Mouse (Mus musculus) midbrain, embryonic 14.5 days (tissue): ENCODE results near the gene Hist1h3e. TPM values are rescaled to one million over a fixed set of nuclear protein-coding genes. Genes with fewer than 3 reads are reported as not detected.
A peak's percentile ranks its signal among the peaks of the same experiment; 100 is the strongest.
"Not testable (repeated sequence)": the region's sequence is repeated elsewhere in the genome, so short reads cannot be mapped to it uniquely, and the experiment has no call there.

Experiments
- ATAC-seq: fragments of 200-750 bp; cut with Nextera tagmentation; 2 replicates; pipeline ENCODE4 v1.8.0; 2017; ENCODE audit warnings: moderate number of reproducible peaks, moderate library complexity; ENCODE audit not compliant: low FRiP score, low TSS enrichment
- DNase-seq: peaks from one replicate; pipeline ENCODE4 v3.0.0-alpha.2; 2015
- H3K27ac ChIP-seq: fragments of 300-500 bp; sonication (generic); replicated peaks from 2 replicates; pipeline ENCODE4 v1.5.1; 2014; ENCODE audit warnings: mild to moderate bottlenecking, low read depth, low read length, moderate library complexity
- H3K27me3 ChIP-seq: fragments of 300-500 bp; sonication (generic); 2 replicates; pipeline ENCODE4 v1.6.1; 2014; ENCODE audit warnings: low read length, control low read depth, mixed read lengths; ENCODE audit not compliant: control insufficient read depth, insufficient read depth
- H3K36me3 ChIP-seq: fragments of 300-500 bp; sonication (generic); 2 replicates; pipeline ENCODE4 v1.6.1; 2014; ENCODE audit warnings: low read length, control low read depth; ENCODE audit not compliant: control insufficient read depth, insufficient read depth
- H3K4me1 ChIP-seq: fragments of 300-500 bp; sonication (generic); 2 replicates; pipeline ENCODE4 v1.6.1; 2014; ENCODE audit warnings: mild to moderate bottlenecking, antibody characterized with exemption, low read length, control low read depth; ENCODE audit not compliant: control insufficient read depth, insufficient read depth
- H3K4me2 ChIP-seq: fragments of 300-500 bp; sonication (generic); 2 replicates; pipeline ENCODE4 v1.6.1; 2014; ENCODE audit warnings: mild to moderate bottlenecking, low read length, moderate library complexity
- H3K4me3 ChIP-seq: fragments of 300-500 bp; sonication (generic); replicated peaks from 2 replicates; pipeline ENCODE4 v1.5.1; 2014; ENCODE audit warnings: low read depth, low read length
- H3K9ac ChIP-seq: fragments of 300-500 bp; sonication (generic); replicated peaks from 2 replicates; pipeline ENCODE4 v1.6.1; 2014; ENCODE audit warnings: mild to moderate bottlenecking, low read length, moderate library complexity
- H3K9me3 ChIP-seq: fragments of 300-500 bp; sonication (generic); 2 replicates; pipeline ENCODE4 v1.6.1; 2016; ENCODE audit warnings: low read length, control low read depth, mixed read lengths; ENCODE audit not compliant: control insufficient read depth
- WGBS: fragments of 180-500 bp; shearing (Covaris S2); extraction: QIAGEN DNeasy Blood & Tissue Kit; methylation state at CpG from one replicate; pipeline ENCODE4 v1.1.7; 2014; 5-methylcytosine and 5-hydroxymethylcytosine counted together
- polyA plus RNA-seq: library from polyadenylated mRNA; unstranded; fragments of >200 nt; fragmentation: Nextera tagmentation; extraction: Ambion mirVana; gene quantifications from 2 replicates; pipeline ENCODE4 v1.2.1, GENCODE M21; 2014

Hist1h3e gene
- polyA plus RNA-seq, 1 experiment from 2014 or later: 3.8 TPM

GRCm38 (mm10) chr13:23550761-23551145 lies 11.4 kb downstream of the Hist1h3e start:
- peaks cover 18% of the 10 kb centered on the region for H3K4me1 ChIP-seq
- H3K27ac ChIP-seq: peak overlapping the region; percentile 83
- no peak for ATAC-seq
- peak overlapping the region; percentile 59 for H3K4me2 ChIP-seq
- 7% methylated on average over 3 of the region's 3 CpGs for WGBS
- H3K36me3 ChIP-seq: no peaks in the 10 kb centered on the region
- DNase-seq: no peak
- no peaks in the 10 kb centered on the region for H3K9me3 ChIP-seq
- peak overlapping the region; percentile 51 for H3K9ac ChIP-seq
- no peaks in the 10 kb centered on the region for H3K27me3 ChIP-seq
- peak overlapping the region; percentile 36 for H3K4me3 ChIP-seq

DNA sequence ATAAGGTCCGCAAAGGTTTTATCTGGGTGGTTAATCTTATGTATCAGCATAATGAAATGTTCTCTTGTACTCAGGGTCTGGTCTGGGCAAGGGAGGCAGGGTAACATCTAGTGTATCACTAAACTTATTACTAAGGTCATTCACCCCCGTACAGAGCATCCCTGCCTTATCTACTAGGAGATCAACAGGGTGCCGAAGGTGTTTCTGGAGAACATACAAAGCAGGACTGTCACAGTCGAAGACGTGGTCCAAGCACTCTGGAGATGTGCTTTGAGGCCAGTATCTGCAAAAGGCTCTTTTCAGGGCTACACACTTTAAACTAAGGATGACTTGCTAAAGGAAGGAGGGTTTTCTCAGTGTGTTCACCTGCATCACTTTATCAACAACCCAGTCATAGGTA lies 15.5 kb downstream of the Hist1h3e start:
- no peak for ATAC-seq
- no peaks in the 10 kb centered on the region for H3K36me3 ChIP-seq
- no peak overlapping the region for H3K4me2 ChIP-seq
- no peak for DNase-seq
- H3K9ac ChIP-seq: no peak overlapping the region
- WGBS: 79% methylated on average over 5 of the region's 5 CpGs
- no peak overlapping the region for H3K4me3 ChIP-seq
- H3K27me3 ChIP-seq: no peaks in the 10 kb centered on the region
- H3K9me3 ChIP-seq: no peaks in the 10 kb centered on the region
- H3K27ac ChIP-seq: no peak overlapping the region
- peaks cover 7% of the 10 kb centered on the region for H3K4me1 ChIP-seq

DNA sequence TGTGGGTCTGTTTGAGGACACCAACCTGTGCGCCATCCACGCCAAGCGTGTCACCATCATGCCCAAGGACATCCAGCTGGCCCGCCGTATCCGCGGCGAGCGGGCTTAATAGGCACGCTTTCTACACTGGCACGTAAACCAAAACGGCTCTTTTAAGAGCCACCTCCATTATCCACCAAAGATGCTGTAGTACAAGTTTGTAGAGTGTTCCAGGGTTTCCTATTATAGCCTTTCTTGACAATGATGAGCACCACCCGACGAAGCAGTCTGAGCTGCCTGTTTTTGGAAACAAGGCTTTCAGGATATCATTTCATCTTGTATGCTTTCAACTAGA lies 17.4 kb downstream of the Hist1h3e start:
- H3K9me3 ChIP-seq, ATAC-seq, H3K36me3 ChIP-seq, DNase-seq, H3K4me1 ChIP-seq, H3K27me3 ChIP-seq, H3K9ac ChIP-seq: not testable (repeated sequence)
- Histone ChIP-seq H3K4me2 (peak overlapping the region; percentile 85), H3K4me3 (peak overlapping the region; percentile 45), H3K27ac (peak overlapping the region; percentile 88)
- WGBS: 1% methylated on average over 11 of the region's 14 CpGs

- Histone ChIP-seq H3K4me1 (no peaks in the 10 kb centered on the region), H3K9me3 (no peaks in the 10 kb centered on the region), H3K27ac (peak within 1 kb of the TSS; percentile 88), H3K9ac (peak within 1 kb of the TSS; percentile 53; the same call in 1 of the 2 replicates), H3K4me2 (peak within 1 kb of the TSS; percentile 85), H3K27me3 (no peaks in the 10 kb centered on the region), H3K36me3 (no peaks in the 10 kb centered on the region), H3K4me3 (peak within 1 kb of the TSS; percentile 45)
- ATAC-seq (peak; percentile 97), DNase-seq (peak; percentile 96)
- under 1% methylated on average over 31 of the region's 45 CpGs for WGBS
Observed at GRCm38 (mm10) chr13:23543965-23544786, 18.0 kb downstream of the Hist1h3e start, which contains the start of gene Hist1h3f. Hist1h3f (plus strand) TSS chr13:23544052.

GRCm38 (mm10) chr13:23542999-23543607 lies 19.1 kb downstream of the Hist1h3e start, which contains the start of gene Hist1h2bh:
Hist1h2bh (minus strand) TSS chr13:23543392.
- H3K27me3 ChIP-seq, H3K9me3 ChIP-seq, H3K4me1 ChIP-seq, H3K36me3 ChIP-seq: not testable (repeated sequence)
- Histone ChIP-seq H3K4me3 (peak within 1 kb of the TSS; percentile 45), H3K4me2 (peak within 1 kb of the TSS; percentile 85), H3K27ac (peak within 1 kb of the TSS; percentile 76), H3K9ac (peak within 1 kb of the TSS; percentile 34; the same call in 1 of the 2 replicates)
- DNase-seq: peak; percentile 87
- peak; percentile 87 for ATAC-seq
- 0% methylated on average over 34 of the region's 42 CpGs for WGBS

- Histone ChIP-seq H3K9ac (peak overlapping the region; percentile 27; the same call in 1 of the 2 replicates), H3K27ac (0 out of 2 replicates have a peak overlapping the region, but pooled peaks have one; percentile 70), H3K4me2 (peak overlapping the region; percentile 85), H3K4me3 (peak overlapping the region; percentile 39)
- not testable (repeated sequence) for H3K4me1 ChIP-seq, H3K9me3 ChIP-seq, ATAC-seq, DNase-seq, H3K36me3 ChIP-seq, H3K27me3 ChIP-seq
- WGBS: 2% methylated on average over 3 of the region's 3 CpGs
Observed at GRCm38 (mm10) chr13:23542225-23542980, 19.8 kb downstream of the Hist1h3e start.

GRCm38 (mm10) chr13:23541497-23541896 lies 20.7 kb downstream of the Hist1h3e start:
- DNase-seq: no peak
- WGBS: 87% methylated on average over 3 of the region's 3 CpGs
- ATAC-seq: no peak

GRCm38 (mm10) chr13:23539821-23540220 lies 22.3 kb downstream of the Hist1h3e start:
- H3K4me2 ChIP-seq, DNase-seq, H3K9me3 ChIP-seq, H3K27ac ChIP-seq, H3K36me3 ChIP-seq, H3K9ac ChIP-seq, H3K4me1 ChIP-seq, H3K4me3 ChIP-seq, H3K27me3 ChIP-seq, ATAC-seq: not testable (repeated sequence)
- 79% methylated on average over 1 of the region's 1 CpGs for WGBS

More at GRCm38 (mm10) chr13:23541497-23541896, 20.7 kb downstream of the Hist1h3e start:
- Histone ChIP-seq H3K27ac (no peak overlapping the region), H3K4me2 (no peak overlapping the region), H3K4me3 (no peak overlapping the region), H3K9ac (no peak overlapping the region), H3K9me3 (no peaks in the 10 kb centered on the region), H3K27me3 (no peaks in the 10 kb centered on the region), H3K36me3 (no peaks in the 10 kb centered on the region), H3K4me1 (0 out of 2 replicates have a peak, but pooled peaks cover 7% of the 10 kb centered on the region)
